Mouse (Mus musculus) midbrain, embryonic 12.5 days (tissue): ENCODE measurements around the gene Arhgap8. TPM values are rescaled to one million over a fixed set of nuclear protein-coding genes. Genes with fewer than 3 reads are reported as not detected.
"Not testable (repeated sequence)": the region's sequence is repeated elsewhere in the genome, so short reads cannot be mapped to it uniquely, and the experiment has no call there.

Experiments
- ATAC-seq: fragments of 200-750 bp; cut with Nextera tagmentation; 2 replicates; pipeline ENCODE4 v1.8.0; 2017; ENCODE audit warnings: low read depth, moderate TSS enrichment, moderate library complexity; ENCODE audit not compliant: low FRiP score
- H3K27ac ChIP-seq: fragments of 300-500 bp; sonication (generic); replicated peaks from 2 replicates; pipeline ENCODE4 v1.5.1; 2016; ENCODE audit warnings: mild to moderate bottlenecking
- H3K27me3 ChIP-seq: fragments of 300-500 bp; sonication (generic); 2 replicates; pipeline ENCODE4 v1.6.1; 2016; ENCODE audit warnings: mild to moderate bottlenecking
- H3K36me3 ChIP-seq: fragments of 300-500 bp; sonication (generic); 2 replicates; pipeline ENCODE4 v1.6.1; 2016
- H3K4me1 ChIP-seq: fragments of 300-500 bp; sonication (generic); 2 replicates; pipeline ENCODE4 v1.6.1; 2016
- H3K4me2 ChIP-seq: fragments of 300-500 bp; sonication (generic); replicated peaks from 2 replicates; pipeline ENCODE4 v1.6.1; 2016; ENCODE audit warnings: mild to moderate bottlenecking, moderate library complexity
- H3K4me3 ChIP-seq: fragments of 300-500 bp; sonication (generic); 2 replicates; pipeline ENCODE4 v1.5.1; 2016; ENCODE audit warnings: mild to moderate bottlenecking
- H3K9ac ChIP-seq: fragments of 300-500 bp; sonication (generic); replicated peaks from 2 replicates; pipeline ENCODE4 v1.6.1; 2016; ENCODE audit warnings: mild to moderate bottlenecking, moderate library complexity
- H3K9me3 ChIP-seq: fragments of 300-500 bp; sonication (generic); 2 replicates; pipeline ENCODE4 v1.6.1; 2016; ENCODE audit warnings: mild to moderate bottlenecking
- WGBS: fragments of 180-500 bp; shearing (Covaris S2); methylation state at CpG from one replicate; pipeline ENCODE4 v1.1.7; 2016; 5-methylcytosine and 5-hydroxymethylcytosine counted together
- polyA plus RNA-seq: library from polyadenylated mRNA; unstranded; fragments of >200 nt; fragmentation: Nextera tagmentation; extraction: Ambion mirVana; gene quantifications from 2 replicates; pipeline ENCODE4 v1.2.1, GENCODE M21; 2016

Gene Arhgap8
- polyA plus RNA-seq, 1 experiment from 2014 or later = 1.4 TPM

DNA sequence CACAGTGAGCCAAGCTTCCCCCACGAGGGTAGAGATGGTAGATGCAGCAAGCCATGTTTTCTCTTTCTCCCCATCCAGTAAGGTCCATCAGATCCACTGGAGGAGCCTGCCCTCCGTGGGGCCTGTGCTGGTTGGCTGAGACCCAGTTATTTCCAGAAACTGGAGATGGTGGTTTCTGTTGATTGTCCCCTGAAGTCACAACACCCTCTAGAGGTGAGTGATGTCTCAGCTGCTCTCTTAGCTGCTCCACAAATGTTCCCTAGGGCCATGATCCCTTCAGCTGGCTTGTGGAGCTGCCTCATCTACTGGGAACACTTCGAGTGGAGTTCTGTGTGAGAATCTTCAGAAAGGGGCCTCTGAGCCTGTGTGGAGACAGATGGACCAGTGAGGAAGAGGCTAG is 1.1 kb upstream of the Arhgap8 start:
- 65% methylated on average over 3 of the region's 3 CpGs for WGBS
- no peak overlapping the region for H3K9ac ChIP-seq
- H3K27ac ChIP-seq = no peak overlapping the region
- no peaks in the 10 kb centered on the region for H3K9me3 ChIP-seq
- peaks cover 48% of the 10 kb centered on the region for H3K27me3 ChIP-seq
- H3K4me2 ChIP-seq = no peak overlapping the region
- H3K4me3 ChIP-seq = no peak overlapping the region
- no peaks in the 10 kb centered on the region for H3K36me3 ChIP-seq
- peaks cover 26% of the 10 kb centered on the region for H3K4me1 ChIP-seq
- ATAC-seq = no peak

DNA sequence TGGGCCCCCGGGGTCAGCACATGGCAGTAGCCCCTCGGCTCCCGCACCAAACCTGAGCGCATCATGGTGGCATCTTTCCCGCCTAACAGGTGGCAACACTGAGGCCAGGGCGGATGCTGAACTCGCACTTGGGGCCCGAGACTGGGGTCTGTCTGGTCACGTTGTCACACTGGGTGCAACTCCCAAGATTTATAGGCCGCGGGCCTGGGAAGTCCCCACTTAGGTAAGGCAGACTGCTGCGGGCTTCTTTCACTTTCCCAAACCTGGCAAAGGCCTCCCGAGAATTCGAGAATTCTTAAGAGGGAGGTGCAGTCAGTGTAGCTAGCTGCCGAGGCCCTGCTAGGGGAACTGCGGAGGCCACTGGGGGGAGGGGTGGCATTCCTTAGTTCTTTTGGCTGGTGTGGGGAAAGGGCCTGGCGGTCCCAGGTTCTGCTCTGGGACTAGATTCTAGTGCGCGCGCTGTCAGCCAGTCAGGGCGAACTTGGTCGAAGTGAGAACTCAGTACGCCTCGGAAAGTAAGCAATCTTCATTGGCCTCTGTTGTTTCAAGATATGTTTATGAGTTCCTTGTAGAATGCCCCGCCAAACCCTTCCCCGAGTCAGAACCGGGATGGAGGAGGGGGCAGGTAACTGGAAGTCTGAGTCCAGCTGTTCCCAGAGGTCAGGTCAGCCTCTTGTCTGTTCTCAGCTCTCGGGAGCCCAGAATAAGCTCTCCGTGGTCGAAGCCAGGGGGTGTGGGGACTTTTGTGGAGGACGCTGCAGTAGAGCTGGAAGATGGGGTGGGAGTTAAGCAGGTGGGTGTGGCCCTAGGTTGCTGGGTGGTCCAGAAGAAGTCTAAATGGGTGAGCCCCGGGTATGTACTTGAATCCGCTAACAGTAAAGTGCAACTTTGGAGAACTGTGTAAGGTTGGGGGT is 696 bp downstream of the Arhgap8 start:
- Histone ChIP-seq H3K27ac (no peak overlapping the region), H3K27me3 (peaks cover 48% of the 10 kb centered on the region), H3K4me3 (peak overlapping the region; percentile 16; the same call in 1 of the 2 replicates), H3K4me1 (peaks cover 17% of the 10 kb centered on the region), H3K9me3 (no peaks in the 10 kb centered on the region), H3K36me3 (no peaks in the 10 kb centered on the region), H3K4me2 (peak overlapping the region; percentile 42), H3K9ac (no peak overlapping the region)
- no peak for ATAC-seq
- WGBS = 6% methylated on average over 33 of the region's 33 CpGs

DNA sequence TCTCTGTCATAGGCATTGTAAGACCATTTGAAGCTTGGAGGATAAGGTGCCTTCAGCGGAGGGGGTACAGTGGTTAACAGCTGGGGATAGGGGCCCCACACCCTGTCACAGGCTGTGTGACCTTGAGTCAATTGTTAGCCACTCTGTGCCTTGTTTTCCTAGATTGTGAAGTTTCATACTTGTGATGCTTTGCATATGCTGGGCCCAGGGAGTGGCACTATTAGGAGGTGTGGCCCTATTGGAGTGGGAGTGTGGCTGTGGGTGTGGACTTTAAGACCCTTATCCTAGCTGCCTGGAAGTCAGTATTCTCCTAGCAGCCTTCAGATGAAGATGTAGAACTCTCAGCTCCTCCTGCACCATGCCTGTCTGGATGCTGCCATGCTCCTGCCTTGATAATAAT is 3.8 kb downstream of the Arhgap8 start:
- not testable (repeated sequence) for ATAC-seq, H3K27ac ChIP-seq, H3K4me2 ChIP-seq, H3K4me3 ChIP-seq, H3K9me3 ChIP-seq, H3K9ac ChIP-seq, H3K36me3 ChIP-seq
- peaks cover 36% of the 10 kb centered on the region for H3K27me3 ChIP-seq
- 93% methylated on average over 1 of the region's 1 CpGs for WGBS
- peaks cover 22% of the 10 kb centered on the region for H3K4me1 ChIP-seq

DNA sequence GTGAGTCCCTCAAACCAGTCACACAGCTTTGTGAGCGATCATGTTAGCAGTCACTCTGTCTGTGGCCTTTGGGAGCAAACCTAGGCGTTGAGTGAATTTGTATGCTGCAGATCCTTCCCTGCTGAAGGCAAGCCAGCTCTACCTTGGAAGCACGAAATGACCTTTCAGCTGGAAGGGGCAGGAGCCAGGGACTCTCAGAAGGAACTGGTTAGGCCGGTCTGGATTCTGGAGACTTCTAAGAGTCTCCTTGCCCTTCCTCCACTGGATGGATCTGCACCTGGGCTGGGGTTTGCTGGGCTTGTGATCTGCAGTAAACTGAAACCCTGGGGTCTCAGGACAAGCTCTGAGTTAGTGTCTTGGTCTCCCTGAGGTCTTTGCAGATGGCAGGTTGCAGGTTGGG is 4.3 kb downstream of the Arhgap8 start:
- Histone ChIP-seq H3K4me3 (no peak overlapping the region), H3K36me3 (no peaks in the 10 kb centered on the region), H3K27ac (no peak overlapping the region), H3K27me3 (peaks cover 30% of the 10 kb centered on the region), H3K4me2 (no peak overlapping the region), H3K9ac (no peak overlapping the region), H3K9me3 (no peaks in the 10 kb centered on the region), H3K4me1 (peaks cover 22% of the 10 kb centered on the region)
- no peak for ATAC-seq
- 69% methylated on average over 4 of the region's 4 CpGs for WGBS

DNA sequence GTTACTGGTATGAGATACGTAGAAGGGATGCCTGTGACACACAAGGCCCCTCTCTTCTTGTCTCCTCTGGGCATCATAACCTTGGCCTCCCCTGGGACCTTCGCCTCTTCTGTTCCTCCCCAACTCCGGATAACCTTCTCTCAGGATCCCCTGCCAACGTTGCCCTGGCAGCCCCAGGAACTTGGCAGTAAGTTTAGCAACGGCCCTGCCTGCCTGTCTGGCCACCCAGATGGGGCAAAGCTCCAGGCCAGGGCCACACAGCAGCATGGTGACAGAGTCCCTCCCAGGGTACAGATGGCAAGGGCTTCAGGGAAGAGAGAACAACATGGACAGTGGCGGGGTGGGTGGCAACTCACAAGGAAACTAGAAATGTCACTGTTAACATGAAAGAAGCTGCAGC is 9.8 kb downstream of the Arhgap8 start:
- H3K4me2 ChIP-seq = no peak overlapping the region
- no peak overlapping the region for H3K9ac ChIP-seq
- no peak overlapping the region for H3K27ac ChIP-seq
- WGBS = 81% methylated on average over 6 of the region's 6 CpGs
- H3K4me1 ChIP-seq = peaks cover 4% of the 10 kb centered on the region; the same call in 1 of the 2 replicates
- peaks cover 6% of the 10 kb centered on the region; the same call in 1 of the 2 replicates for H3K27me3 ChIP-seq
- no peaks in the 10 kb centered on the region for H3K36me3 ChIP-seq
- ATAC-seq = no peak
- no peaks in the 10 kb centered on the region for H3K9me3 ChIP-seq
- H3K4me3 ChIP-seq = no peak overlapping the region

DNA sequence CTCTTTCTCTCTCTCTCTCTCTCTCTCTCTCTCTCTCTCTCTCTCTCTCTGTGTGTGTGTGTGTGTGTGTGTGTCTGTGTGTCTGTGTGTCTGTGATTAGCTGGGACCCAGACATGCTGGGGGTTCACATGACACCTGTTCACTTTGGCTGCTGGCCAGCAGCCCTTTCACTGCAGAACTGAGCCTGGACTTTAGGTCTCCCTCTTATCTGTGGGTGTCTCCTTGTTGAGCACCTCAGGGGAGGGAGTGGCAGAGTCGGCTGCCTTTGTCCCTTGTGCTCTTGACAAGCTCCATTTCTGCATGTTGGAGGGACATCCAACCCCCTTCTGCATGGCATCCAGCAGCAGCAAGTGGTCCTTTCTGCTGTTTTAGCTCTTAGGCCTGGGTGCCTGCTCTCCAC is 11.0 kb downstream of the Arhgap8 start:
- H3K9me3 ChIP-seq = no peaks in the 10 kb centered on the region
- H3K4me2 ChIP-seq = no peak overlapping the region
- no peak overlapping the region for H3K27ac ChIP-seq
- no peak overlapping the region for H3K9ac ChIP-seq
- no peak for ATAC-seq
- 67% methylated on average over 1 of the region's 1 CpGs for WGBS
- H3K36me3 ChIP-seq = no peaks in the 10 kb centered on the region
- peaks cover 6% of the 10 kb centered on the region; the same call in 1 of the 2 replicates for H3K27me3 ChIP-seq
- H3K4me3 ChIP-seq = no peak overlapping the region
- H3K4me1 ChIP-seq = peaks cover 4% of the 10 kb centered on the region; the same call in 1 of the 2 replicates

DNA sequence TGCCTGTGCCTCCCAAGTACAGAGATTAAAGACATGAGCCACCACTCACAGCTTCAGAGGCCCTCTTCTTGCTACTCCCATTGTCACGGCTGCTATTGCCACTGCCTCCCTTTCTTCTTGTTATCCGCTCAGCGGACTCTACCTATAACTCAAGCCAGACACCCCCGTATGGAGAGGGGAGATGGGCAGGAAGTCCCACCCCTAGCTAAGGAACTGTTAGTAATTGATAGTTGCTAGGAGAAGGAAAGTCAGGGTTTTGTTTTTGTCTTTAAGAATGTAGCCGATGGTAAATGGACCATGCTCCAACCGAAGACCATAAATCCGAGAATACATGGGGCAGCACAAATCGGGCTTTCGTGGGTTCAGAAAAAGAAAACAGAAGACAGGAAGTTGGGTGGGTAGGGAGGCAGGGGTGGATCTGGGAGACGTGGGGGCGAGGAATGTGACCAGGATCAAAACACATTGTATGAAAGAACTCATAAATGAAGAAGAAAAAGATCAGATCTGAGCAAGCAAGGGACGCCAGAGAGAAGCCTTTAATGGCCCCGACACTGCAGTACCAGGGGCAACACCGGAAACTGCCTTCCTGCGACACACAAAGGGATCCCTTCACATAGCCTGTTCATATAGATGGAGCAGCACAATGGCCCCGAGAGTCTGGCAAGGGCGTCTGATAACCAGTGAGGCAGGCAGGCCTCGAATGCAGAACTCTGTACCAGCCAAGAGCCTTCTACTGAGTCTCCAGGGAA is 12.0 kb downstream of the Arhgap8 start:
- 75% methylated on average over 18 of the region's 18 CpGs for WGBS
- Histone ChIP-seq H3K27me3 (peaks cover 6% of the 10 kb centered on the region; the same call in 1 of the 2 replicates), H3K36me3 (no peaks in the 10 kb centered on the region), H3K9me3 (no peaks in the 10 kb centered on the region), H3K4me2 (no peak overlapping the region), H3K27ac (no peak overlapping the region), H3K9ac (no peak overlapping the region), H3K4me3 (no peak overlapping the region), H3K4me1 (peaks cover 9% of the 10 kb centered on the region)
- ATAC-seq = no peak

DNA sequence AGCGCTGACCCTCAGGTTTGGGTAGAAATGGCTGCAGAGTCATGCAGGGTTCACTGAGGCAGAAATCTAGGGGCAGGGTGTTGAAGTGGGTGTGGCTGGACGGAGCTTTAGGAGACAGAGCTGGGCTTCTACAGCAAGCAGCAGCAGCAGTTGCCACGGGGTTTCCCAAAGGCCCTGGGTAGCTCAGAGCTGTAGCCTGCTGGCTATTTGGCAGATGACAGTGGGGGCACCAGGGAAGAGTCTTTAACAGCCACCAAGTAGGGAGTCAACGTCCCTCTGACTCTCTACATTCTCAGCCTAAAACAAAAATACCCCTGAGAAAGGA is 12.5 kb downstream of the Arhgap8 start:
- ATAC-seq = no peak
- WGBS = 69% methylated on average over 4 of the region's 4 CpGs
- Histone ChIP-seq H3K27me3 (peaks cover 6% of the 10 kb centered on the region; the same call in 1 of the 2 replicates), H3K4me3 (no peak overlapping the region), H3K36me3 (no peaks in the 10 kb centered on the region), H3K27ac (no peak overlapping the region), H3K9me3 (no peaks in the 10 kb centered on the region), H3K9ac (no peak overlapping the region), H3K4me1 (peaks cover 12% of the 10 kb centered on the region), H3K4me2 (no peak overlapping the region)

DNA sequence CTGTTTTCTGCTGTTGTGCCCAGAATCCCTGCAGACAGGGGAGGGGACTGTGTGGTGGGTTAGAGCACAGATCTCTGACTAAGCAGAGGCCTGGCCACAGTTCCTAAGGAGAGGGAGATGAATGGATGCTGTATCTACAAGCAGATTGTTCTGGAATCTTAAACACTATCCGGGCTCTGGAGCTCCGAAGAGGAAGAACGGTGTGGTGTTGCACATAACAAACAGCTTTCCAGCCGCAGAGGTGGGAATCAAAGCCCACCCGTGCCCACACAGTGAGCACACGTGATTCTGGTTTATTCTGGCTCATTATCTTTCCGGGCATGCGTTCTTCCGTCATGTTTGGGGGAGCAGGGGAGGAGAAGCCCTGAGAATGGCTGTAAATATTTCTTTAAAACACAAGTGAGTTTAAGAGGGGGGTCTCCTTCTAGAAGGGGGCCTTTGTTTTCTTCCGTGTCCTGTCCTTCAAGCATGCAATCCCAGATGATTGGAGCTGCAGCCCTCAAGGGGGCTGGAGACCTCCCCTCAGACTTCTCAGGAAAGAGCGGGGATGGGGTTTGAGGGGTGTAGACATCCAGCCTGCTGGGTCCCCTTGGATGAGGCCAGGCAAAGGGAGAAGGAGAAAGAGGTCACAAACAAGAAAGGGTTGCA is 16.6 kb downstream of the Arhgap8 start:
- Histone ChIP-seq H3K27me3 (no peaks in the 10 kb centered on the region), H3K4me2 (no peak overlapping the region), H3K4me3 (no peak overlapping the region), H3K9ac (no peak overlapping the region), H3K9me3 (no peaks in the 10 kb centered on the region), H3K4me1 (peaks cover 8% of the 10 kb centered on the region; the same call in 1 of the 2 replicates), H3K36me3 (no peaks in the 10 kb centered on the region), H3K27ac (no peak overlapping the region)
- no peak for ATAC-seq
- WGBS = 69% methylated on average over 11 of the region's 11 CpGs

DNA sequence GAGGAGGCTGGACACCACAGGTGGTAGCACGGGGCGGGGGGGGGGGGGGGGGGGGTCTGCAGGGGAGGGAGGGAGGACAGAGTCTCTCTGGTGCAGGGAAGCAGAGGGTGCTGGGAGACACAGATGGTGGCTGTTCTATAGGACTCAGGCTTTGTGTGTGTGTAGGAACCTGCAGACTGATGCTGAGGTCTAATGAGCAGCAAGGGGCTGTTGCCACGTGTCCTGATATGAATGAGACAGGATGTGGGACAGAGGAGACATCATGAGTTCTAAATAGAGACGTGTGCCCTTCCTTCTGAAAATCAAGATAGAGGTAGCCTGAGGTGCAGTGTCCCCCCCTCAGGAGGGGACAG is 17.1 kb downstream of the Arhgap8 start:
- Histone ChIP-seq H3K36me3 (no peaks in the 10 kb centered on the region), H3K4me2 (no peak overlapping the region), H3K9me3 (no peaks in the 10 kb centered on the region), H3K4me1 (peaks cover 8% of the 10 kb centered on the region; the same call in 1 of the 2 replicates), H3K9ac (no peak overlapping the region), H3K27me3 (no peaks in the 10 kb centered on the region), H3K27ac (no peak overlapping the region), H3K4me3 (no peak overlapping the region)
- WGBS = 52% methylated on average over 2 of the region's 4 CpGs
- ATAC-seq = no peak

DNA sequence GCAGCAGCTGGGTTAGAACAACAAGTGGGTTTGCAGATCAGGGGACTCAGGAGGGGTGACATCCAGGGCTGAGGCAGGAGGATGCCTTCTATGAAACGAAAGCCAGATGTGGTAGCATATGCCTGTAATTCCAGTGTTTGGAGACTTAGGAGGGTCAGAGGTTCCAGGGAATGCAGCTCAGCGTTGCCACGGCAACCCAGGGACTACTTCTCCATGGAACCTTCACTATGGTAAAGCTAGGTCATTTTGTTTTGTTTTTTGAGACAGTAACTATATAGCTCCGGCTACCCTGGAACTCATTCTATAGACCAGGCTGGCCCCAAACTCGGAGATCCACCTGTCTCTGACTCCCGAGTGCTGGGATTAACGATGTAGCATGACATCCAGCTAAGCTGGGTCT is 18.4 kb downstream of the Arhgap8 start:
- Histone ChIP-seq H3K9ac (no peak overlapping the region), H3K36me3 (no peaks in the 10 kb centered on the region), H3K4me1 (peaks cover 8% of the 10 kb centered on the region; the same call in 1 of the 2 replicates), H3K4me3 (no peak overlapping the region), H3K27ac (no peak overlapping the region), H3K4me2 (no peak overlapping the region), H3K9me3 (no peaks in the 10 kb centered on the region), H3K27me3 (no peaks in the 10 kb centered on the region)
- no peak for ATAC-seq
- WGBS = 87% methylated on average over 7 of the region's 7 CpGs

DNA sequence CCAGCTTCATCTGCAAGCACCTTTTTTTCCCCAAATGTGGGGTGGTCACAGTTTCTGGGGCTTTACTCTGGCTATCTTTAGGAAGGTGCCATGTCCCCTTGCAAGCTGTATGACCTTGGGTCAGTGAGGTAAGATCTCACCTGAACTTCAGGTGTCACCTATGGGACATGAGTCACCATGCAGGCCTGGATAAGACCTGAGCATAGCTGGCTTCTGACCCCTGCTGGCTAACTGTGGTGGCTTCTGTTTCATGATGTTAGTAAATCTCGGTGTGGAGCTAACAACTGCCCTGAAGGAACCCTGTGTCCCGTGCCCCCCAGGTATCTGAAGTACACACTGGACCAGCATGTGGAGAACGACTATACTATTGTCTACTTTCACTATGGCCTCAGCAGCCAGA is 21.7 kb downstream of the Arhgap8 start:
- Histone ChIP-seq H3K4me1 (peaks cover 6% of the 10 kb centered on the region; the same call in 1 of the 2 replicates), H3K36me3 (no peaks in the 10 kb centered on the region), H3K4me3 (no peak overlapping the region), H3K27me3 (no peaks in the 10 kb centered on the region), H3K4me2 (no peak overlapping the region), H3K9ac (no peak overlapping the region), H3K9me3 (no peaks in the 10 kb centered on the region), H3K27ac (no peak overlapping the region)
- WGBS = 81% methylated on average over 3 of the region's 3 CpGs
- ATAC-seq = no peak
